23 mouse cellular contexts compared by ENCODE assay signal in the genomic region with DNA sequence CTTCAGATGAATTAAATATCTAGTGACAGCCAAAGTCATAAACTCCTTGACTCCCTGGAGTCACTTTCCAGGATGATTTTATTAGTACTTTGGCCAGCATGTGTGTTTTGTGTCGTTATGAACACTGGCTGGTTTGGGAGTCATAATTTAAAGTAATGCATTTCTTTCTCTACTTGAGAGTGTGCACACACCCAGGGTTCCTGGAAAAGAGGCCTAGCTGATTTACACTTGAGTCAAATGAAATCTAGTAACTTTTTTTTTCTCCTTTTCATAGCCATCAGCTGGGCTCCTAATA. TPM values are rescaled to one million over a fixed set of nuclear protein-coding genes. Genes with fewer than 3 reads are reported as not detected.
"Had no signal": no experiment of that assay in that cellular context is flagged by ENCODE, and none has a peak within 500 bp of the region (broad histone marks: within the 10 kb centered on the region; RNA-seq: fewer than 3 reads in every experiment).

No protein-coding gene starts in this region.

- H3K27me3 ChIP-seq: liver, embryonic 15.5 days; lung, embryonic 15.5 days; megakaryocyte, embryonic 14.5 days; midbrain, embryonic 13.5 days; neural tube, embryonic 12.5 days; neural tube, embryonic 15.5 days had no signal

- H3K36me3 ChIP-seq: liver, embryonic 15.5 days; lung, embryonic 15.5 days; midbrain, embryonic 13.5 days; neural tube, embryonic 12.5 days; neural tube, embryonic 15.5 days had no signal

- ATAC-seq: liver, postnatal 0 days; lung, postnatal 0 days; midbrain, embryonic 13.5 days; midbrain, embryonic 16.5 days had no signal

- H3K27ac ChIP-seq: liver, embryonic 15.5 days; lung, embryonic 15.5 days; macrophage; midbrain, embryonic 13.5 days; neural tube, embryonic 12.5 days; neural tube, embryonic 15.5 days had no signal

- H3K4me3 ChIP-seq: liver, embryonic 15.5 days; lung, embryonic 15.5 days; megakaryocyte, embryonic 14.5 days; midbrain, embryonic 13.5 days; myocyte; neural tube, embryonic 12.5 days; neural tube, embryonic 15.5 days had no signal

- H3K9ac ChIP-seq: liver, embryonic 15.5 days; liver, postnatal 0 days; lung, embryonic 15.5 days; midbrain, embryonic 13.5 days; neural tube, embryonic 12.5 days; neural tube, embryonic 15.5 days had no signal

- H3K4me1 ChIP-seq: liver, embryonic 15.5 days; lung, embryonic 15.5 days; megakaryocyte, embryonic 14.5 days; midbrain, embryonic 13.5 days; neural tube, embryonic 12.5 days; neural tube, embryonic 15.5 days had no signal

- H3K4me2 ChIP-seq: liver, embryonic 15.5 days; lung, embryonic 15.5 days; midbrain, embryonic 11.5 days; midbrain, embryonic 13.5 days; neural tube, embryonic 12.5 days; neural tube, embryonic 15.5 days had no signal

- DNase-seq: liver, postnatal 0 days; lung, adult 2 months; lung, postnatal 14 days; lung, postnatal 36 days; right cerebral cortex, postnatal 14 days; spleen, adult 18-20 months; thymus, adult 18-20 months; thymus, postnatal 14 days; thymus, postnatal 36 days had no signal

- H3K9me3 ChIP-seq: liver, embryonic 15.5 days; lung, embryonic 15.5 days; midbrain, embryonic 13.5 days; neural tube, embryonic 12.5 days had no signal

RNA-seq across cellular contexts. Expression of a gene that starts 12.2 kb away (rescaled TPM):
- polyA plus RNA-seq: liver, postnatal 0 days; macrophage; myocyte; neural tube, embryonic 12.5 days; small intestine, adult 2 months; stomach, embryonic 14.5 days; thymus, postnatal 0 days had no signal
